Mouse (Mus musculus) megakaryocyte-erythroid progenitor cell, adult 5-6 weeks (primary cell): ENCODE data around the gene Slc13a2. TPM values are rescaled to one million over a fixed set of nuclear protein-coding genes. Genes with fewer than 3 reads are reported as not detected.

ENCODE experiments used
- ATAC-seq: replicated peaks from 2 replicates; pipeline ENCODE4 v1.8.0; 2016; ENCODE audit warnings: mild to moderate bottlenecking, inconsistent platforms; ENCODE audit not compliant: severe bottlenecking, poor library complexity, low FRiP score, low TSS enrichment
- total RNA-seq, 2 experiments: library from RNA; stranded (forward) in 1 of 2; stranded (reverse) in 1 of 2; fragments of 200-1000, 215-1000 nt in 1 of 2; fragments of >200 nt in 1 of 2; fragmentation: Nextera tagmentation in 1 of 2; gene quantifications; 2 replicates each; pipeline ENCODE4 v1.2.3; 2014 to 2017

The Slc13a2 gene
- total RNA-seq, 2 experiments from 2014 or later, result not detected

DNA sequence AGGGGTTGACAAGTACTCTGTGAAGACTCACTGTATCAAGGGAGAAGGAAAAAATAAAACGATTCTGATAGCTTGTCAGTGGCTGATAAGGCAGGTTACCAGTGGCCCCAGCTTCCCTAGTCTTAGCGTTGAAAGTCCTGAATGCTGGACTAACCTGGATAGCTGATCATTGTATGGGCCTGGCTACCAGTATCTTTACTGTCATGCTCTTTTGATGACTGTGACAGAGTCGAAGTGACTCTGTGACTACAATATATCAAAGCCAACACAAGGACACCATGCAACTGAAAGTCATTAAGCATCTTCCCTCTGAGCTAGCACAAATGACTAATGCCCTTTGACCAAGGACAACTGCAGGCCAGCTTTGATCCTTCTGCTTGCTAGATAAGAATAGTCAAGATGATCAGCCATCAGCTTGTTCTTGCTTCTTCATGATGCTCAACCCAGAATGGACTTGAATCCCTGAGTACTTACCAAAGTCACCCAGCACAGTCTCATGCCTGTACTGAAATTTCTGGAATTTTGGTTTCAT, 16.4 kb upstream of the Slc13a2 start:
- ATAC-seq, result no peak

- no peak for ATAC-seq
Measured at GRCm38 (mm10) chr11:78437182-78437581, 15.2 kb upstream of the Slc13a2 start.

DNA sequence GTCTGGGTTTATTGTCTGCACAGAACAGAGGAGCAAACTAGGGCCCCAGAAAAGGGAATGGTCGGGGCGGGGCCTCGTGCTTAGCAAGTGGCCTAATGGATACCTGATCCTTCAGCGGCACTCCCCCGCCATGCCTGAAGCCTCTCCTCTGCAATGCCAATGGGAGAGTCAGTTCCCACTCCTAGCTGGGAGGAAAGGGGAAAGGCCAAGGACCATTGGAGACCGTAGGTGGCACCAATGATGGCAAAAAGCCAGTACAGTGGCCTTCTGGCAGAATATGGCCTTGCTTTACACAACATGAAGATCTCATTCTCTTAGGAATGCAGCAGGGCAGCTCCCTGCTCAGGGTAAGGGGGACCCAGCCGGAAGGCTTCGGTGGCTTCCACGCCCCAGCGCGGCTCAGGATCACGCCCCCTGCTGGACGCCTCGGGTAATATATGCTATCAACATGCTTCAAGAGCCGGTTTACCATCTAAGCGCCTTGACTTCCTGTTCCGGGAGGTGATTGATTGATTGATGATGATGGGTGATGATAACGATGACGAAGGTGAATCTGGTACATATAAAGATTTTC, 13.8 kb upstream of the Slc13a2 start:
- ATAC-seq, result no peak

DNA sequence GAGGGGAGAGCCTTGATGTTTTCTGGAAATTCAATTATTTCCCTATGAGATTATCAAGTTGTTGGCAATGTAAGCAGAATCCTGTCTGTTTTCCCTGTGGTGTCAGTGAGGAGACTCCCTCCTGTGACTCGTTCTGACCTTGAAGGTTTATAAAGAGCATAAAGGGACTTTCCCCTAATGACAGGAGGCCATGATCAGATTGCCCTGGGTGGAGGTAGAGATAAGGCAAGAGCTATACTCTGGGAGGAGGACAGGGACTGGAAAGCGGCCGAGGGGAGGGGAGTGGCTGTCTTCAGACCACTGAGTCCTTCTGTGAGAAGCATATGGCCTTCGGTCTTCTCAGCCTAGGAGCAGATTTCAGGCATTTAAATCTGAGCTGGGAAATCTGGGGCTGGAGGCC, 12.0 kb upstream of the Slc13a2 start:
- no peak for ATAC-seq

DNA sequence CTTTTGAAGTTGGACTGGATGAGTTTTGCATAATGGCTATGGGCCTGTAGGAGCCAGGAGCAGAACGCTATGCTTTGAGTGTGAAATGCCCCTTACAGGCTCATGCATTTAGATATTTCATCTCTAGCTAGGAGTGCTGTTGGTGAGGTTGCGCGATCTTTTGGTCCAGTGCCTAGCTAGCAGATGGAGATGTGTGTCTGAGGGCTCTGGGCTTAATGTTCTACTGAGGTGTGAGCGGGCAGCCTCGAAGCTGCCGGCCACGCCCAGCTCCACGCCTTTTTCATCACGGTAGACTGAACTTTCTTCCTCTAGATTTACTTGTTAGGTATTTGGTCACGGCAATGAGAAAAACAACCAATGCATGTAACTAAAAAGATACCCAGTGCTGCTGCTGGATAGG, 9.2 kb upstream of the Slc13a2 start:
- ATAC-seq, result no peak

DNA sequence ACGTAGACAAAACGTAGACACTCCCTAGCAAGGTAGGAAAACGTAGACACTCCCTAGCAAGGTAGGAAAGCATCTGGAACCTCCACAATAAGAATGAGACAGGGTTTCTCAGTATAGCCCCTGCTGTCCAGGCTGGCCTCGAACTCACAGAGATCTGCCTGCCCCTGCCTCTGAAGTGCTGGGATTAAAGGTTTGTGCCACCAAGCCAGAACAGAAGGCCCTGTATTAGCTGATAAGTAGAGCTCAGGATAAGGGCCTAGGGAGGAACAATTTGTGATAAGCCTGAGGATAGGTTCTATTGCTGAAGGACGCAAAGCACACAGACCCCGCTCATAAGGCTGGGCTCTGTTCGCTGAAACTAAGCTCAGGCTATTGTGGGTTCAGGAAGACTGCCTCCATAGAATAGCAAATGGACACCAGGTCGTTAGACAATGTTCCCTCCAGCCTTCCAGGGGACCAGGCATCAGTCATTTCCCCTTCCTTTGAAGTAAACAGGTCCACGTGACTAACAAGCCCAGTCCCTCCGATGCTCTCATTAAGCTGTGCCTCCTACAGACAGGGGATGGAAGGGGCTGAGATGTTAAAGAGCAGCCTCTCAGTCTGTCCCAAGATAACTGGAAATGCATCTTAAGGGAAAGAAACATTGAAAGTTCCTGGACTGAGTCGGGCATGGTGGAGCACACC, 8.3 kb upstream of the Slc13a2 start:
- ATAC-seq, result no peak

GRCm38 (mm10) chr11:78428309-78428708, 6.3 kb upstream of the Slc13a2 start:
- ATAC-seq, result no peak

GRCm38 (mm10) chr11:78427655-78428054, 5.6 kb upstream of the Slc13a2 start:
- ATAC-seq, result no peak

- ATAC-seq, result no peak
Measured at GRCm38 (mm10) chr11:78425572-78425971, 3.6 kb upstream of the Slc13a2 start.

GRCm38 (mm10) chr11:78424352-78424751, 2.3 kb upstream of the Slc13a2 start:
- no peak for ATAC-seq

DNA sequence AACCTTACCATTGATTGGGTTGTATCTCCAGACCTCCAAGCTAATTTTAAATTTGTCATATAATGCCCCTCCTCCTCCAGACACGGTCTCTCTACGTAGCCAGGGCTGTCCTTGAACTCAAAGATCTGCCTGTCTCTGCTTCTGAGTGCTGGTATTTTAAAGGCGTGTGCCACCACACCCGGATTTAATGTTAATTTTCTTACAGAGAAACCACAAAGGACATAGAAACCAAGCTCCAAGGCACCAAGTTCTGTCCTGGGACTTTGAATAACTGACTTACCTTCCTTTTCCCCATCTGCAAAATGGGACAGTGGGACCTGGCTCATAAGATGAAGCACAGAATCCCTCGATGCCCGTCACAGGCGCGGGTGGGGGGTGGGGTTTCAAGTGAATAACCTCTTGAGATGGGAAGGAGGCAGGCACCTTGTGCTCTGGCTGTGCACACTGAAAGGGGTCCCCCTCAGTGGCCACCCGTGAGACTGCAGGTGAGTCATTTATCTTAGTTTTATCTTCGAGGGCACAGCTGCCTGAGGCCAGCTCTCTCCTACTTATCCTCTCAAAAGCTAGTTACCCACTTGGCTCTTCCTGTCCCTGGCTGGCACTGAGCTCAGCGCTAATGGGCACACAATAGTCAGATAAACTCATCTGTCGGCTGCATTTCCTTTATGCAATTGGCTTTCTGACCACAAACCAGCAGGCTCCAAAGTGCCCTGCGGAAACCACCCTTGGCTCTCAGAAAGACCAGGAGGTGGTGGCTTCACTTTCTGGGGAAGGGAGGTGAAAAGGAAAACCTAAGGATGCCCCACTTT, 612 bp downstream of the Slc13a2 start:
- peak; percentile 57 for ATAC-seq

DNA sequence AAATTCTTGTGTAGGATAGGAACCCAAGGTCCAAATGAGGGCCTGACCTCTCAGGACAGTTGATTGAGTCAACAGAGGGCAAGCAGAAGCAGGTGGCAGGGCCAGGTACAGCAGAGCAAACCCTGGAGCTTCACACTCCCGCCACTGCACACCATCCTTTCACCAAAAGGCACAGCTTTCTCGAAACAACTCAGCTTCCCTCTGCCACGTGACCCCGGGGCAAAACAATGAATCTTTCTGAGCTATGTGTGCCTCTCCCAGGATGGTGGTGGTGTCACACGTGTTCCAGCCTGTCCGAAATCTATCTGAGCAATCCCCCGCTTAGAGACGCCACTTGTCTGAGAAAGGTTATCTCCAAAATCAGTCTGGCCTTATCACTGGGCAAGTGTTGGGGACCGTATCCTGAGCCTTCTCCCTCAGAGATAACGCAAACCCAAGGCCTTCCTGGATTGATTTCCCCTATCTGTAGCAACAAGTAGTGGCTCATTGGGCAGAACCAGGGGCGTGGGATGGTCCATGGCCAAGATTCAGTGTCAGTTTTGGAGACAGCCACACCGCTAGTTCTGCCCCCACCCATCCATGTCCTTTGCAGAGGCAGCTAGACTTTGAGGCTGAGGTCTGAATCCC, 1.6 kb downstream of the Slc13a2 start:
- peak; percentile 38 for ATAC-seq

DNA sequence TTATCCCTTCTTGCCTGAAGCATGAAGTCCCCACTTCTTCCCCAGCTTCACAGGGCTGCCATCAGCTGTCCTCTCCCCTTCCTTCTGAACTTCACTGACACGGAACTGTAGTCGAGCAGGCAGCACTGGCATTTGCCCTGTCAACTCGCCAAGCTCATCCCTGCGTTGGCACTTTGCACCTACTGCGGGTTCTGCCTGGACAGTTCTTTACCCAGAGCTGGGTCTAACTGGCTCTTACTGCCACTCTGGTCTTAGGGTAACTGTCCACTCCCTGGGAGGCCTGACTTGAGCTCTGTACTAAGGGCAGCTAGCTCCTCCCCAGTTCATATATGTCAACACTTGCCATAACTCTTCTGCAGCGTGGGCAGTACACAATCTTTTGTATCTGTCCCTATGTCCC, 5.2 kb downstream of the Slc13a2 start:
- no peak for ATAC-seq

GRCm38 (mm10) chr11:78412861-78413260, 9.2 kb downstream of the Slc13a2 start:
- ATAC-seq, result no peak

DNA sequence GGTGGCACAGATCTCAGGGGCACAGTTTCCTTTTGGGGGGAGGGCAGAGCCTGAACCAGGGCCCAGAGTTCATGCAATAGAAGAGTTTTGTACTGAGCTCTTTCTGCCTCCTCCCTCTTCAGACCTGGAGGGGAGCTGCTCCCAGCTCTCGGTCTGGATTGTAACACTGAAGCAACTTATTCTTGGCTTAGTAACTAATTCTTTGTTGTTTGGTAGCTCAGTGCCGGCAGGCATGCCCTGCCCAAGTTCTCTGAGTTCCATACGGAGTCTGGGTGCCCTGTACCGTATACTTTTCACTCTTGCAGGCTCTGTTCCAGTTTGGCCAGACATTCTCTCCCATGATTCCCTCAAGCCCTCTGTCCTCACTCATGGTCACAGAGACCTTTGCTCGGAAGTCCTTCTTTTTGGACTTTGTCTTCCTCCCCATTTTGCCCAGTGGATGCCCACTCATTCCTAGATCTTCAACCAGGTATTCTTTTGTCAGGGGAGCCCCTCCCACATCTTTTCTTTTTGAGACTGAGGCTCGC, 9.6 kb downstream of the Slc13a2 start:
- ATAC-seq, result no peak

- ATAC-seq, result no peak
Measured at GRCm38 (mm10) chr11:78411606-78412323, 10.3 kb downstream of the Slc13a2 start.

- ATAC-seq, result no peak
Measured at GRCm38 (mm10) chr11:78408256-78409240, 13.5 kb downstream of the Slc13a2 start.

- ATAC-seq, result no peak
Measured at GRCm38 (mm10) chr11:78402062-78402461, 20.0 kb downstream of the Slc13a2 start.
